Mouse (Mus musculus) stomach, postnatal 0 days (tissue): ENCODE measurements around the gene Cacnb4.

ENCODE experiments used
- CTCF ChIP-seq: IDR thresholded peaks from 2 replicates; pipeline ENCODE4 v1.5.1; 2016; ENCODE audit warnings: antibody characterized with exemption, low read depth, mild to moderate bottlenecking, moderate library complexity
- EP300 ChIP-seq: optimal IDR thresholded peaks from 2 replicates; pipeline ENCODE3; 2016; ENCODE audit warnings: antibody characterized with exemption

DNA sequence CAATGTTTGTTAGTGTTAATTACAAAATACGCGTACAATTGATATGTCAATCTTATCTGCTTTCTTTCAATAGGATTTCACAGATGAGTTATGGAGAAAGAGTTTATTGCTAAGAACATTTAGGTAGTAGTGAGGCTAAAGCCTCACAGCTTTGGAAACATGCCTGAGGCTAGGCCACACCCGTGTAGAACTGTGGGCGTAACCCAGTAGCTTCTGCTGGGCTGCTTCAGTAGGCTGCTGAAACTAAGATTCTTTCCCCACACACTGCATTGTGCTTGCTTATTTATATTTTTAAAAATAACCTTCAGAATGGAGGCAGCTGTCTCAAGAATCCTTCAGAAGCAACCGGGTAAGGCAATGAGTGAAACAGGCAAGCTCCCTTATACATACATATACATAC is 282.1 kb downstream of the Cacnb4 start:
- TF ChIP-seq CTCF, result no peak
- no peak for TF ChIP-seq EP300
